Mouse (Mus musculus): ENCODE results near the gene Mrps7. TPM values are rescaled to one million over a fixed set of nuclear protein-coding genes. Genes with fewer than 3 reads are reported as not detected.

Mrps7 gene
- polyA plus RNA-seq, 1 experiment = 33.2 TPM

- WGBS = 94% methylated on average over 18 of the region's 18 CpGs
- no peak for DNase-seq (ENCODE audit: low read depth, low spot score)
Observed at GRCm38 (mm10) chr11:115606733-115607132, 3.0 kb downstream of the Mrps7 start.

- 80% methylated on average over 23 of the region's 23 CpGs for WGBS
- no peak for DNase-seq (ENCODE audit: low read depth, low spot score)
Observed at GRCm38 (mm10) chr11:115608421-115609399, 5.0 kb downstream of the Mrps7 start.

- no peak for DNase-seq (ENCODE audit: low read depth, low spot score)
- WGBS = 75% methylated on average over 3 of the region's 3 CpGs
Observed at GRCm38 (mm10) chr11:115609576-115609975, 5.9 kb downstream of the Mrps7 start.

GRCm38 (mm10) chr11:115611173-115611572 lies 7.4 kb downstream of the Mrps7 start:
- 70% methylated on average over 6 of the region's 6 CpGs for WGBS
- DNase-seq (ENCODE audit: low read depth, low spot score) = no peak

- peak; percentile 71 for DNase-seq (ENCODE audit: low read depth, low spot score)
Observed at GRCm38 (mm10) chr11:115612059-115612409, 8.3 kb downstream of the Mrps7 start.

GRCm38 (mm10) chr11:115612410-115613137 lies 8.8 kb downstream of the Mrps7 start, which contains the start of gene Mif4gd:
Gene Mif4gd (minus strand): TSS chr11:115612969.
- WGBS = 1% methylated on average over 79 of the region's 80 CpGs
- DNase-seq (ENCODE audit: low read depth, low spot score) = peak; percentile 89

More at GRCm38 (mm10) chr11:115612059-115612409, 8.3 kb downstream of the Mrps7 start:
- WGBS = under 1% methylated on average over 13 of the region's 13 CpGs

- DNase-seq (ENCODE audit: low read depth, low spot score) = no peak
- WGBS = 0% methylated on average over 16 of the region's 16 CpGs
Observed at GRCm38 (mm10) chr11:115613138-115613945, 9.6 kb downstream of the Mrps7 start.

- DNase-seq (ENCODE audit: low read depth, low spot score) = no peak
- WGBS = 87% methylated on average over 10 of the region's 10 CpGs
Observed at GRCm38 (mm10) chr11:115614346-115615107, 10.8 kb downstream of the Mrps7 start.

- DNase-seq (ENCODE audit: low read depth, low spot score) = no peak
Observed at GRCm38 (mm10) chr11:115615108-115615825, 11.5 kb downstream of the Mrps7 start.

GRCm38 (mm10) chr11:115615875-115616274 lies 12.2 kb downstream of the Mrps7 start:
- 90% methylated on average over 6 of the region's 6 CpGs for WGBS
- no peak for DNase-seq (ENCODE audit: low read depth, low spot score)

More at GRCm38 (mm10) chr11:115615108-115615825, 11.5 kb downstream of the Mrps7 start:
- 78% methylated on average over 15 of the region's 15 CpGs for WGBS

GRCm38 (mm10) chr11:115616371-115616770 lies 12.6 kb downstream of the Mrps7 start:
- 95% methylated on average over 7 of the region's 7 CpGs for WGBS
- no peak for DNase-seq (ENCODE audit: low read depth, low spot score)

GRCm38 (mm10) chr11:115616893-115617292 lies 13.2 kb downstream of the Mrps7 start:
- WGBS = 87% methylated on average over 6 of the region's 6 CpGs
- no peak for DNase-seq (ENCODE audit: low read depth, low spot score)

- 82% methylated on average over 2 of the region's 2 CpGs for WGBS
- no peak for DNase-seq (ENCODE audit: low read depth, low spot score)
Observed at GRCm38 (mm10) chr11:115618001-115618400, 14.3 kb downstream of the Mrps7 start.

- no peak for DNase-seq (ENCODE audit: low read depth, low spot score)
Observed at GRCm38 (mm10) chr11:115618732-115619516, 15.2 kb downstream of the Mrps7 start.

GRCm38 (mm10) chr11:115619949-115620348 lies 16.2 kb downstream of the Mrps7 start:
- 94% methylated on average over 7 of the region's 7 CpGs for WGBS
- DNase-seq (ENCODE audit: low read depth, low spot score) = no peak

More at GRCm38 (mm10) chr11:115618732-115619516, 15.2 kb downstream of the Mrps7 start:
- 90% methylated on average over 16 of the region's 16 CpGs for WGBS

GRCm38 (mm10) chr11:115623487-115624070 lies 19.9 kb downstream of the Mrps7 start:
- WGBS = 72% methylated on average over 9 of the region's 9 CpGs

GRCm38 (mm10) chr11:115625877-115626276 lies 22.2 kb downstream of the Mrps7 start:
- WGBS = 66% methylated on average over 9 of the region's 9 CpGs
- no peak for DNase-seq (ENCODE audit: low read depth, low spot score)

More at GRCm38 (mm10) chr11:115623487-115624070, 19.9 kb downstream of the Mrps7 start:
- no peak for DNase-seq (ENCODE audit: low read depth, low spot score)

Measured in large intestine, adult 2 months (tissue).